Mouse (Mus musculus) forebrain, postnatal 0 days (tissue): ENCODE measurements around the gene Odc1. TPM values are rescaled to one million over a fixed set of nuclear protein-coding genes. Genes with fewer than 3 reads are reported as not detected.

ENCODE experiments used
- ATAC-seq: fragments of 200-750 bp; cut with Nextera tagmentation; 2 replicates; pipeline ENCODE4 v1.8.0; 2017; ENCODE audit warnings: mild to moderate bottlenecking, moderate library complexity
- DNase-seq: peaks from one replicate; pipeline ENCODE4 v3.0.0-alpha.2; 2015
- H3K27ac ChIP-seq: fragments of 300-500 bp; sonication (generic); 2 replicates; pipeline ENCODE4 v1.5.1; 2014; ENCODE audit warnings: low read depth, mild to moderate bottlenecking, antibody characterized with exemption, low read length, moderate library complexity, mixed read lengths
- H3K27me3 ChIP-seq: fragments of 300-500 bp; sonication (generic); 2 replicates; pipeline ENCODE4 v1.6.1; 2014; ENCODE audit warnings: mild to moderate bottlenecking, low read length, mixed read lengths; ENCODE audit not compliant: insufficient read depth
- H3K36me3 ChIP-seq: fragments of 300-500 bp; sonication (generic); 2 replicates; pipeline ENCODE4 v1.6.1; 2014; ENCODE audit warnings: mild to moderate bottlenecking, moderate library complexity; ENCODE audit not compliant: insufficient read depth
- H3K4me1 ChIP-seq: fragments of 300-500 bp; sonication (generic); 2 replicates; pipeline ENCODE4 v1.6.1; 2014; ENCODE audit warnings: antibody characterized with exemption; ENCODE audit not compliant: insufficient read depth
- H3K4me2 ChIP-seq: fragments of 300-500 bp; sonication (generic); 2 replicates; pipeline ENCODE4 v1.6.1; 2014; ENCODE audit warnings: low read depth, mild to moderate bottlenecking, moderate library complexity
- H3K4me3 ChIP-seq: fragments of 300-500 bp; sonication (generic); 2 replicates; pipeline ENCODE4 v1.5.1; 2014; ENCODE audit warnings: low read depth, low read length, mixed read lengths
- H3K9ac ChIP-seq: fragments of 300-500 bp; sonication (generic); 2 replicates; pipeline ENCODE4 v1.6.1; 2014; ENCODE audit warnings: mild to moderate bottlenecking
- H3K9me3 ChIP-seq: fragments of 300-500 bp; sonication (generic); 2 replicates; pipeline ENCODE4 v1.6.1; 2016; ENCODE audit warnings: low read length
- CTCF ChIP-seq: sonication (generic); IDR thresholded peaks from 2 replicates; pipeline ENCODE4 v1.5.1; 2016; ENCODE audit warnings: antibody characterized with exemption, control low read depth, low read depth
- WGBS: fragments of 180-500 bp; shearing (Covaris S2); extraction: QIAGEN DNeasy Blood & Tissue Kit; methylation state at CpG from one replicate; pipeline ENCODE4 v1.1.7; 2014; 5-methylcytosine and 5-hydroxymethylcytosine counted together
- polyA plus RNA-seq: library from polyadenylated mRNA; unstranded; fragments of >200 nt; fragmentation: Nextera tagmentation; extraction: Ambion mirVana; gene quantifications from 2 replicates; pipeline ENCODE4 v1.2.1, GENCODE M21; 2015
- total RNA-seq: library from RNA; depleted of rRNA; stranded (reverse); fragments of >200 nt; gene quantifications from 2 replicates; pipeline ENCODE4 v1.2.3, GENCODE M21; 2014

The Odc1 gene
- total and polyA plus RNA-seq, 2 experiments from 2014 or later = 146 to 293 TPM

DNA sequence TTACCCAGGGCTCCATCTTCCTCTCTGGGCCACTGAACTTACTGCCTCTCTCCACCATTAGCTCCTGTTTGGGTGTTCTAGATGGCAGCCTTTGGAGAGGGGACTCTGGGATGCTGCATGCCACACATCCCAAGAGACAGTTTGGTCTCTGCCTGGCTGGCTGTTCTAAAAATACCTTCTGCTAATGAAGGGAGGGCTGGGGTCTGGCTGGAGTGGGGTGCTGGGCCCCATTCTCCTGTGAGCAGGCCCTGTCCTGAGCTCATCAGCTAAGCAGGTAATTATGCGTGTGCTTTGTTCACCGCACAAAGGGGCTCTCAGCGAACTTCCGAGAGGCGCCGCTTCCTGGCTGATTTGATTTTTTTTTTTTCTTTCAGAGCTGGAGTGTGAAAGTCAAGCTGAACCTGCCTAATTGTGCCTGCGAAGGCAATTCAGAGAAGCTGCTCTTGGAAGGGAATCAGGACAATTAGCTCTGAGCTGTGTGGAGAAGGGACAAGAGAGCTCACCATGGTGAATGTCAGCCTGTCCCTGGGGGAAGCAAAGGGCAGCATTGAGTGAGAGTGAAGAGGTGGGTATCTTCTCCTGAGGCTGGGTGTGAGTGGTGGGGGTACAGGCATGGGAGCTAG is 12.9 kb downstream of the Odc1 start:
- peak overlapping the region; percentile 69 for H3K27ac ChIP-seq
- ATAC-seq = peak; percentile 47
- peaks cover 6% of the 10 kb centered on the region; the same call in 1 of the 2 replicates for H3K4me1 ChIP-seq
- H3K27me3 ChIP-seq = no peaks in the 10 kb centered on the region
- peak; percentile 2; the same call in 1 of the 2 replicates for TF ChIP-seq CTCF
- H3K36me3 ChIP-seq = no peaks in the 10 kb centered on the region
- peak; percentile 68 for DNase-seq
- H3K9ac ChIP-seq = no peak overlapping the region
- WGBS = 7% methylated on average over 7 of the region's 7 CpGs
- peak overlapping the region; percentile 37 for H3K4me2 ChIP-seq
- H3K9me3 ChIP-seq = no peaks in the 10 kb centered on the region
- H3K4me3 ChIP-seq = no peak overlapping the region

- Histone ChIP-seq H3K4me1 (peaks cover 6% of the 10 kb centered on the region; the same call in 1 of the 2 replicates), H3K4me2 (no peak overlapping the region), H3K9me3 (no peaks in the 10 kb centered on the region), H3K4me3 (no peak overlapping the region), H3K9ac (no peak overlapping the region), H3K36me3 (no peaks in the 10 kb centered on the region), H3K27ac (peak overlapping the region; percentile 66), H3K27me3 (no peaks in the 10 kb centered on the region)
- peak; percentile 52 for DNase-seq
- no peak for TF ChIP-seq CTCF
- whole genome bisulfite sequencing = 15% methylated on average over 2 of the region's 2 CpGs
- peak; percentile 26 for ATAC-seq
Measured at GRCm38 (mm10) chr12:17557967-17558345, 13.4 kb downstream of the Odc1 start.

DNA sequence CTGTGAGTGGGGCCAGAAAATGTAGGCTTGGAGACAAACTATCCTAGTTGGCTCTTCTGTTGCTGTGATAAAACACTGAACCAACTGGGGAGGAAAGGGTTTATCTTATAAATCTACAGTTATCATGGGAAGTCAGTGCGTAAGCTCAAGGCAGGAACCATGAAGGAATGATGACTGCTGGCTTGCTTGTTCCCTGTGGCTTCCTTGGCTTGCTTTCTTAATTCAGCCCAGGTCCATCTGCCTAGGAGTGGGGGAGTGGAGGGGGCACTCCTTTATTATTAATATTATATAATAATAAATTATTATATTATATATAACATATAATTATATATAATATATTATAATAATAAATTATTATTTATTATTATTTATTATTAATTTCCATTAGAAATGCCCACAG is 17.8 kb downstream of the Odc1 start:
- 91% methylated on average over 1 of the region's 1 CpGs for WGBS

GRCm38 (mm10) chr12:17565393-17566045 is 20.9 kb downstream of the Odc1 start:
- H3K4me2 ChIP-seq = no peak overlapping the region
- no peaks in the 10 kb centered on the region for H3K36me3 ChIP-seq
- ATAC-seq (no peak), DNase-seq (no peak)
- no peaks in the 10 kb centered on the region for H3K4me1 ChIP-seq
- H3K27ac ChIP-seq = no peak overlapping the region
- H3K9me3 ChIP-seq = no peaks in the 10 kb centered on the region
- H3K9ac ChIP-seq = no peak overlapping the region
- H3K27me3 ChIP-seq = no peaks in the 10 kb centered on the region
- H3K4me3 ChIP-seq = no peak overlapping the region
- WGBS = 95% methylated on average over 3 of the region's 3 CpGs
- TF ChIP-seq CTCF = no peak

More for the DNA sequence above, 17.8 kb downstream of the Odc1 start:
- Histone ChIP-seq H3K4me1 (peaks cover 3% of the 10 kb centered on the region; the same call in 1 of the 2 replicates), H3K9ac (no peak overlapping the region), H3K4me2 (no peak overlapping the region), H3K9me3 (no peaks in the 10 kb centered on the region), H3K27ac (no peak overlapping the region), H3K4me3 (no peak overlapping the region), H3K27me3 (no peaks in the 10 kb centered on the region), H3K36me3 (no peaks in the 10 kb centered on the region)
- no peak for ATAC-seq
- no peak for DNase-seq
- no peak for TF ChIP-seq CTCF

DNA sequence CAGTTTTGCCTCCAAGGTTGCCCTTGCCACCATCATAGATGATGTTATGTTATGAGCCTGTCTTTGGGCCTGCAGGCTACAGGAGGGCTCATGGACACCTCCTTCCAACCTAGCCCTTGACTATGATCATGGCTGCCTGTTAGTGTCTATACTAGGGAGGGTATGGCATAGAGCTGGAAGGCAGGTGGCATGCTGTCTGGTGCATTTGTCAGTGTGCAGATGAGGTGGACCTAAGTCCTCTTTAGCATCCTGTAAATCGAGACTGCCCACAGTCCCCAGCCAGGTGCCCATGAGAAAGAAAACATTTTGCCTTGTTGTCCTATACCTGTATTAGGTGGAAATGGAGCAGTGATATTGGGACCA is 21.4 kb downstream of the Odc1 start:
- no peak overlapping the region for H3K27ac ChIP-seq
- no peak overlapping the region for H3K9ac ChIP-seq
- H3K36me3 ChIP-seq = no peaks in the 10 kb centered on the region
- no peak for TF ChIP-seq CTCF
- H3K27me3 ChIP-seq = no peaks in the 10 kb centered on the region
- ATAC-seq (no peak), DNase-seq (no peak)
- no peaks in the 10 kb centered on the region for H3K4me1 ChIP-seq
- H3K9me3 ChIP-seq = no peaks in the 10 kb centered on the region
- no peak overlapping the region for H3K4me3 ChIP-seq
- 86% methylated on average over 1 of the region's 1 CpGs for WGBS
- H3K4me2 ChIP-seq = no peak overlapping the region

DNA sequence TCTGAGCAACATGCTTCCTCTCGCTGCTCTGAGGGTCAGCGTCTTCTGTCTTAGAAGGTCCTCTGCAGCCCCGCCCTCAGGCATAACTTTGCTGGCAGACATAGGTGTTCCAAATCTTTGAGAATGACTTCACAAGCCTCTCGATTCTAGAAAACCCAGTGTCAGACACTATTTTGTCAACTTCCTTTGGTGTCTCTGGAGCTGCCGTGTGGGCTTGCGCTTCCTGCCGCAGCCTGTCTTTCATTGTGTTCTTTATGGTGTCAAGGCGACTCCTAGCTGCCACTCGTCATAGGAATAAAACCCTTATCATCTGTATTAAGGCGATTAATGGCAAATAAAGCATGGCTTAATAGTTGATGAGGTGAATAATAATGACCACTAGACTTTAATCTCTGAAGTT is 24.0 kb downstream of the Odc1 start:
- Histone ChIP-seq H3K9me3 (no peaks in the 10 kb centered on the region), H3K4me2 (no peak overlapping the region), H3K36me3 (no peaks in the 10 kb centered on the region), H3K9ac (no peak overlapping the region), H3K27ac (no peak overlapping the region), H3K4me3 (no peak overlapping the region), H3K27me3 (no peaks in the 10 kb centered on the region), H3K4me1 (no peaks in the 10 kb centered on the region)
- no peak for TF ChIP-seq CTCF
- ATAC-seq (no peak), DNase-seq (no peak)
- WGBS = 90% methylated on average over 10 of the region's 10 CpGs

GRCm38 (mm10) chr12:17574591-17574990 is 30.0 kb downstream of the Odc1 start:
- no peak for TF ChIP-seq CTCF
- no peak overlapping the region for H3K27ac ChIP-seq
- H3K4me3 ChIP-seq = no peak overlapping the region
- no peaks in the 10 kb centered on the region for H3K27me3 ChIP-seq
- H3K4me1 ChIP-seq = no peaks in the 10 kb centered on the region
- no peaks in the 10 kb centered on the region for H3K36me3 ChIP-seq
- H3K9ac ChIP-seq = no peak overlapping the region
- ATAC-seq (no peak), DNase-seq (no peak)
- H3K4me2 ChIP-seq = no peak overlapping the region
- WGBS = 86% methylated on average over 4 of the region's 4 CpGs
- H3K9me3 ChIP-seq = no peaks in the 10 kb centered on the region
